Comparison of ENCODE assay signal across 24 mouse cellular contexts in the genomic region with DNA sequence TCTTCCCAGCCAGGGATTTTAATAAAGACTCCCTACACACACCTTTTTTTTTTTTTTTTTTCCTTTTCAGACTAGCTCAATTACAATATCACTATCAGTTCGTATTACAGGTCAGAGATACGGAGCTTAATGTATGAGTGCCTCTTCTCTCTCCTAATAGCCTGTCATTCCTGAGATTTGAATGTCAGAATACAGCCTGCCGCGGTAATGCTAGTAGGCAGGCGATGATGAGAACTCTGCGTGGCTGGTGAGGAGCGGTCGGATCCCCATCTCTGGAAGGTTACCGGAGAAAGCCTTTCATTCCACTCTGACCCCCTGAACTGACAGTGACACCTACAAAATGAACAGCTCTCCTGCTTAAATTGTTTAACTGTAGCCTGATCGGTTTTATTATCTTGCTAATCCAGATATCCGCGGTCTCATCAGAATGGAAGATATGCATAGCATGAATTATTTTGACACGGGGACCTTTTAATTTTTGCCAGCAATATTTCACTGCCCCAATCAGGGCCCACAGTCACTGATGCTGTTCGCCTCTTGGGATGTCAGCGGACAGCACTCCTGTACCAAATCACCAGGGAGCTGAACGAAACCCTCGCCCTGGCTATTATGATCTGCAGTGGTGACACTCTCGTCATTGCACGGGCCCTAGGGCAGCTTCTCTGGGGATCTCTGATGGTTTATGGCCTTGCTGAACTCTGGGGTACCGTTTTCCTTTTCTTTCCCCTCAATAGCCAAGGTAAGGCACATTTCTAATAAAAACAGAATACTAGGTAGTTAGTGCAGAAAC.
DNase-seq lines count a peak whose midpoint lies in the region; ATAC-seq lines count a peak whose summit lies in the region.
"Had no signal": no experiment of that assay in that cellular context is flagged by ENCODE, and none has a peak within 500 bp of the region (broad histone marks: within the 10 kb centered on the region; RNA-seq: fewer than 3 reads in every experiment).

No protein-coding gene starts in this region.

- H3K9me3 ChIP-seq in hindbrain, embryonic 12.5 days (replicated peaks) = no peaks in the 10 kb centered on the region
- no peaks in the 10 kb centered on the region for H3K9me3 ChIP-seq in midbrain, embryonic 14.5 days (ENCODE audit: control insufficient read depth, low read length)
- H3K9me3 ChIP-seq in neural tube, embryonic 14.5 days (ENCODE audit: control insufficient read depth, low read length) = no peaks in the 10 kb centered on the region
- H3K9me3 ChIP-seq: embryonic facial prominence, embryonic 15.5 days; forebrain, embryonic 15.5 days; kidney, embryonic 15.5 days; liver, embryonic 13.5 days; stomach, embryonic 15.5 days had no signal

- H3K27ac ChIP-seq in hindbrain, embryonic 12.5 days = no peak overlapping the region
- no peak overlapping the region for H3K27ac ChIP-seq in midbrain, embryonic 14.5 days (replicated peaks; ENCODE audit: low read depth, low read length)
- H3K27ac ChIP-seq in neural tube, embryonic 14.5 days (ENCODE audit: low read depth, low read length) = 0 out of 2 replicates have a peak overlapping the region, but pooled peaks have one; percentile 22
- H3K27ac ChIP-seq: embryonic facial prominence, embryonic 15.5 days; forebrain, embryonic 15.5 days; kidney, embryonic 15.5 days; liver, embryonic 13.5 days; stomach, embryonic 15.5 days had no signal

- no peak overlapping the region for H3K9ac ChIP-seq in hindbrain, embryonic 12.5 days
- no peak overlapping the region for H3K9ac ChIP-seq in midbrain, embryonic 14.5 days (replicated peaks; ENCODE audit: low read length)
- no peak overlapping the region for H3K9ac ChIP-seq in neural tube, embryonic 14.5 days (replicated peaks; ENCODE audit: low read depth, low read length)
- H3K9ac ChIP-seq: embryonic facial prominence, embryonic 15.5 days; forebrain, embryonic 15.5 days; kidney, embryonic 15.5 days; liver, embryonic 13.5 days; lung, embryonic 14.5 days; stomach, embryonic 15.5 days had no signal

- no peak overlapping the region for H3K4me2 ChIP-seq in hindbrain, embryonic 12.5 days (replicated peaks)
- peak overlapping the region; percentile 19; the same call in 1 of the 2 replicates for H3K4me2 ChIP-seq in midbrain, embryonic 14.5 days (ENCODE audit: low read length)
- peak overlapping the region; percentile 6; the same call in 1 of the 2 replicates for H3K4me2 ChIP-seq in neural tube, embryonic 14.5 days (ENCODE audit: low read depth, low read length)
- H3K4me2 ChIP-seq: embryonic facial prominence, embryonic 15.5 days; forebrain, embryonic 15.5 days; heart, embryonic 11.5 days; kidney, embryonic 15.5 days; liver, embryonic 13.5 days; lung, embryonic 14.5 days; stomach, embryonic 15.5 days had no signal

- H3K36me3 ChIP-seq in hindbrain, embryonic 12.5 days = no peaks in the 10 kb centered on the region
- H3K36me3 ChIP-seq in midbrain, embryonic 14.5 days (ENCODE audit: control insufficient read depth, insufficient read depth, low read length) = no peaks in the 10 kb centered on the region
- no peaks in the 10 kb centered on the region for H3K36me3 ChIP-seq in neural tube, embryonic 14.5 days (ENCODE audit: control insufficient read depth, insufficient read depth, low read length)
- H3K36me3 ChIP-seq: embryonic facial prominence, embryonic 15.5 days; forebrain, embryonic 15.5 days; kidney, embryonic 15.5 days; liver, embryonic 13.5 days; stomach, embryonic 15.5 days had no signal

- H3K27me3 ChIP-seq in hindbrain, embryonic 12.5 days = no peaks in the 10 kb centered on the region
- no peaks in the 10 kb centered on the region for H3K27me3 ChIP-seq in midbrain, embryonic 14.5 days (ENCODE audit: control insufficient read depth, insufficient read depth, low read length)
- no peaks in the 10 kb centered on the region for H3K27me3 ChIP-seq in neural tube, embryonic 14.5 days (ENCODE audit: control insufficient read depth, insufficient read depth, low read length)
- H3K27me3 ChIP-seq: embryonic facial prominence, embryonic 15.5 days; forebrain, embryonic 15.5 days; kidney, embryonic 15.5 days; liver, embryonic 13.5 days; megakaryocyte, embryonic 14.5 days; stomach, embryonic 15.5 days had no signal

- ATAC-seq in hindbrain, embryonic 12.5 days (ENCODE audit: low FRiP score) = peak; percentile 49; the same call in 1 of the 2 replicates
- ATAC-seq in midbrain, embryonic 14.5 days (ENCODE audit: low FRiP score, low TSS enrichment) = peak; percentile 26; the same call in 1 of the 2 replicates
- ATAC-seq in neural tube, embryonic 14.5 days (ENCODE audit: low read depth) = peak; percentile 54; the same call in 1 of the 2 replicates
- ATAC-seq in erythroblast, adult 5-6 weeks (replicated peaks; ENCODE audit: low FRiP score, poor library complexity, severe bottlenecking) = no peak
- ATAC-seq: forebrain, embryonic 15.5 days; intestine, postnatal 0 days had no signal

- WGBS in hindbrain, embryonic 12.5 days = 73% methylated on average over 20 of the region's 20 CpGs
- WGBS in midbrain, embryonic 14.5 days = 58% methylated on average over 20 of the region's 20 CpGs
- 45% methylated on average over 20 of the region's 20 CpGs for WGBS in neural tube, embryonic 14.5 days

- peak; percentile 79 for DNase-seq in heart, adult 11 months
- DNase-seq in heart, postnatal 4 days = no peak
- DNase-seq in midbrain, embryonic 14.5 days = peak; percentile 42
- no peak for DNase-seq in adrenal gland, postnatal 36 days
- DNase-seq: adrenal gland, postnatal 14 days; cerebellum, adult 9-10 months; gastrocnemius, postnatal 10 days; kidney, postnatal 36 days; liver, embryonic 13.5 days; lung, embryonic 14.5 days; lung, postnatal 36 days; right cerebral cortex, postnatal 4 days; thymus, postnatal 36 days had no signal

- no peak overlapping the region for H3K4me3 ChIP-seq in hindbrain, embryonic 12.5 days
- H3K4me3 ChIP-seq in midbrain, embryonic 14.5 days (replicated peaks; ENCODE audit: low read depth, low read length) = no peak overlapping the region
- no peak overlapping the region for H3K4me3 ChIP-seq in neural tube, embryonic 14.5 days (ENCODE audit: low read depth, low read length)
- H3K4me3 ChIP-seq: embryonic facial prominence, embryonic 15.5 days; forebrain, embryonic 15.5 days; kidney, embryonic 15.5 days; liver, embryonic 13.5 days; megakaryocyte, embryonic 14.5 days; myocyte; stomach, embryonic 15.5 days had no signal

- 0 out of 2 replicates have a peak, but pooled peaks cover 3% of the 10 kb centered on the region for H3K4me1 ChIP-seq in hindbrain, embryonic 12.5 days
- no peaks in the 10 kb centered on the region for H3K4me1 ChIP-seq in midbrain, embryonic 14.5 days (ENCODE audit: control insufficient read depth, insufficient read depth, low read length)
- peaks cover 6% of the 10 kb centered on the region; the same call in 1 of the 2 replicates for H3K4me1 ChIP-seq in neural tube, embryonic 14.5 days (ENCODE audit: control insufficient read depth, insufficient read depth, low read length)
- H3K4me1 ChIP-seq: embryonic facial prominence, embryonic 15.5 days; kidney, embryonic 15.5 days; liver, embryonic 13.5 days; megakaryocyte, embryonic 14.5 days; stomach, embryonic 15.5 days had no signal

Comparison
In these comparisons a context has a peak if more than half of its experiments do, and no peak if none do; other contexts are left out.
1. DNase-seq: peak in heart, adult 11 months (single experiment) and midbrain, embryonic 14.5 days (single experiment); none in heart, postnatal 4 days (single experiment) and adrenal gland, postnatal 36 days (0 of 2).